Mouse (Mus musculus) 3134 (cell line): ENCODE data around the gene Sod3.
A peak's percentile ranks its signal among the peaks of the same experiment; 100 is the strongest.

Experiments used
- DNase-seq: peaks from one replicate; pipeline ENCODE4 v3.0.0-alpha.2; 2011; ENCODE audit warnings: low spot score; ENCODE audit not compliant: insufficient read length; ENCODE audit errors: extremely low read depth

Gene Sod3

DNA sequence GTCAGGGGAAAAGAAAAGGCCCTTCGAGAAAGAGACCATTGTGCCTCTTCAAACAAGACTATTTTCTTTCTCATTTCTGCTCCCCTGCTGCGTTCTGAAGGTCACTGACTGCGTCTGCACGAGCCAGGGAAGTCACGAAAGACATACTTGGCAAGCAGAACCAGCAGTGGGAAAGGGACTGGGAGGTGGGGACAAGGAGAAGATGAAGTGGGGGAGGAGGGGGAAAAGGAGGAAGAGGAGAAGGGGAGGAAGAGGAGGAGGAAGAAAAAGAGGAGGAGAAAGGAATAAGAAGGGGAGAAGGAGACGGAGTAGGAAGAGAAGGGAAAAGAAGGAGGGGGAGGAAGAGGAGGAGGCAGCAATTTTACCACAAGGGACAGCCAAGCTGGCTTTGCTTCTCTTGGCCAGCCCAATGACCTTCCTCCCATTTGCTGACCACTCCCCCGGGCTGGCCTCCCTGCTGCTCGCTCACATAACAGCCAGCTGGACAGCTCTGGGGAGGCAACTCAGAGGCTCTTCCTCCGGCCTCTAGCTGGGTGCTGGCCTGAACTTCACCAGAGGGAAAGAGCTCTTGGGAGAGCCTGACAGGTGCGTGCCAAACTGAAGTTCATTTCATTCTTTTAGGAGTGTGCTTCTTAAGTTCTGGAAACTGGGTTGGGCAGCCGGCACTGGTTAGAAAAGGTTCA lies at the start of gene Sod3:
TSS of gene Sod3 (plus strand) at position 324 of the 683 bp plus-strand sequence.
- DNase-seq: peak; percentile 73

DNA sequence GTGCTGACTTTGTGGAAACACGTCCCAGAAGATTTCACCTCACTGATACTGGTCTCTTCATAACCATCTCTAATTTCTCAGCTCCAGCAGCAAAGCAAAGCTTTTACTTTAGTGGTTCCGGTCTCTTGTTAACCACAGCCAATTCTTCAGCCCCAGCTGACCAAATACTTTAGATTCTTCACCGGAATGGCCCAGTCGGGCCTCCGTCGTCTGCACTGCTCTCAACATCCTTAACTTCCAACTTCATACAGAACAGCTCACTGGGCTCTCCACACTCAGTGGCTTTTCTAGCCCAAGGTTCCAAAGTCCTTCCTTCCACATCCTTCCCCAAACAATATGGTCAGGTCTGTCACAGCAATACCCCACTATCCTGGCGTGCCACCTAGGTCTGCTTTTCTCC lies 46.7 kb upstream of the Sod3 start:
- no peak for DNase-seq

DNA sequence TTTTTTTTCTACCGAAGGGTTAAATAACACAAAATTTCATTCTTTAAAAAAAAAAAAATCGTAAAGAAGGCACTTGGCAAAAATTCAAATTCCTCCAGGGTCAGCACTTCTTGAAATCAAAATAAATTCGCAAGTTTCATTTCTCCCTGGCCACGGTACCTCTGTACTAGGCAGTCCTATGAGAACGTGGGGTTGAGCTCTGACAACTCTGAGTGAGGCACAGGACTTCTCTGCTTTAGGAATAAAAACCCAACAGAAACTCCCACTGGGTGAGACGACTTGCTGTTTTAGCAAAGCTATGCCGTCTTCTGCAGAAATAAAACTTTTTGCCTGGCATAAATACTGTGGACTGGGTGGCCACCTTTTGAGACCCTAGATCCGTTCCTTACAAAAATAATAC lies 44.1 kb upstream of the Sod3 start:
- no peak for DNase-seq

DNA sequence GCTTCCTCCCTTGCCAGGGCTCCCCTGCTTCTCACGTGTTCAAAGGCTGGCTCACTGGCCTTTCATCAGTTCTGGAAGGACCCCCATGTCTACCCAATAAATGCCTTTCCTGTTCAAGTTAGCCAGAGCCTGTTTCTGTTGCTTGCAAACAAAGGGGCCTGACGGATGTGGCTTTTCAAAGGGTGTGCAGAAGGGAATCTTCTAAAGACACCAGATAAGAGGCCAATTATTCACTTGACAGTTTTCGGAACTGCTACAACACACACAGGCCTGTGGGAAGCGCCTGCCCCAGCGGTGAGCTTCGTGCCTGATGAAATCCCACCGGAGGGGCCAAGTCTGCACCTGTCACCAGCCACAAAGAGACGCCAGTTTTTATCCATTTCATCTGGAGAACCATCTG lies 31.5 kb upstream of the Sod3 start:
- DNase-seq: no peak

DNA sequence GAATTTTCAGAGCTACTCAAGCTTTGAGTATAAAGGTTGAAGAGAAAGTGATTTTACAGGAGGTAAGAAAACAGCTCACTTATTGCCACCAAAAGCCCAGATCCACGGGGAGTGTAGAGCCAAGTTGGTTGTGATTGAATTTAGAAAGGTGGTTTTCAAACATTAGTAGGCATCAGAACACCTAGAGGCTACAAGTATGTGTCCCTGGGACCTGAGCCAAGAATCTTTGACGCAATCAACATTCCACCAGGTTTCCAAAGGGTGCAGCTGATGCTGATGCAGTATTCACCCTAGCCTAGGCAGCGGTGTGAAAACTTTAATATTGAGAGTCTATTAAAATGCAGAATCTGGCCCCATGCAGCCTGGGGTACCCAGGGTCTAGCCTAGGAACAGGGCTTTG lies 28.0 kb upstream of the Sod3 start:
- no peak for DNase-seq

DNA sequence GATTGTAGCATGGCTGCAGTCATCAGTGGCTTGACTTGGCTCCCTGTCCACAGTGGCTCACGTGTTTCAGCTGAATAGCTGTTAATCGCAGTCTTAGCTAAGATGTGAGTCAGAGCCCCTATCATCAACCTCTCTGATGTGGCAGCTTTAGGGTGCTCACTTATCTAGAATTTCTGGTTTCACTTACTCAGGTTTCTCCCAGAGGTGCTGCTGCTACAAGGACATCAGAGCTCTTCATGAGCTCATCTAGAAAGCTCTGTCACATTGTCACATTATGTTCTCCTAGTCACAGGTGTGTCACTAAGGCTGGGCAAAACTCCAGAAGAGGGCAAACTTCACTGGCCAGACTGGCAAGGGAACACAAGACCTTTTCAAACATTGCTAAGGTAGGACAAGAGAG lies 24.5 kb upstream of the Sod3 start:
- DNase-seq: no peak

DNA sequence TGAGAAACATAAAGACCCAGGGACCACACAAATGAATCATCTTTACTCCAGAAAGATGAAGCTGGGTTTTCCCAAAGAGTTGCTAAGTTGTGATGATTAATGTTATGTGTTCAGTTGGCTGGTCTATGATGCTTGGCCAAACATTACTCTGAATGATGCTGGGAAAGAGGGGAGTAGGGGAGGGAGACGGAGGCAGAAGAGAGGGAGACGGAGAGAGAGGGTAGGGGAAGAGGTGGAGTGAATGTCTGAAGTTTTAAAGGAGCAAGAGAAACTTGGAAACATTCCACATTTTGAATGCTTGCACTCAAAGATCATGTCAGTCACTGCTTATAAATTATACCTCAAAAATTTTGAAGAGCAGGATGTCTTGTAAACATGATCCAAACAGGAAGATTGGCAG lies 16.7 kb upstream of the Sod3 start:
- DNase-seq: no peak

DNA sequence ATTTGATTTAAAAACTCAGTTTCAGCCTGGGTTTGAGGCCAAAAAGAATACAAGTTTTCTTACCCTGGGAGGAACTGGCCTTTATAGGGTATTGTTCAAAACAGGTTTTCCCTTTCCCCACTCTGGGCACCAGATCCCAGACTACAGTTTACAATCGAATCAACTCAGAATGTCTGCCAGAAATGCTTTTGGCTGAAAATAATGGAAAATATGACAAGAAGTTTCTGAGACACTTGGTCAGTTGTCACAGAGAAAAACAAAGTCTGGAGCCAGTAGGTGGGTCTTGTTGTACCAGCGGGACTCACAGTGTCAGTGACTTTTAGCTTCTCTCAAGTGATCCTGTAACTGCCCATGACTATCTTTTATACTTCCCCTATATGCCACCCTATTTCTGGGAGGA lies 13.1 kb upstream of the Sod3 start:
- DNase-seq: no peak

DNA sequence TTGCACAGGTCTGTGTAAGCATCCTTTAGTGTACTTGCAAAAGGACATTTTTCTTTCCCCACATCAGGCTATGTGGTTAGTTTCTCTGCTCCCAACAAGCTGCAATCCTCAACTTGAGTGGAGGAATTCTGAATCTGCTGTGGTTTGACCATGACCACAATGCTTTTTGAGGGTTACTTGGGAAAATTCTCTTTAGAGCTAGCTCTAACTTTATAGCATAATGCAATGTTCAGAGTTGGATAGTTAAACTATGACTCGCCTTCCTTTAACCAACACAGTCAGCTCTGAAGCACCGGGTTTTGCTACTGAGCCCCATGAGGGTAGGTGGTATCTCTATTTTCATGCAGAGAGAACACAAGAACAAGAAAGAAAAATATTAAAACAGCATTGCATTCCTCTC lies 12.0 kb upstream of the Sod3 start:
- peak; percentile 48 for DNase-seq

DNA sequence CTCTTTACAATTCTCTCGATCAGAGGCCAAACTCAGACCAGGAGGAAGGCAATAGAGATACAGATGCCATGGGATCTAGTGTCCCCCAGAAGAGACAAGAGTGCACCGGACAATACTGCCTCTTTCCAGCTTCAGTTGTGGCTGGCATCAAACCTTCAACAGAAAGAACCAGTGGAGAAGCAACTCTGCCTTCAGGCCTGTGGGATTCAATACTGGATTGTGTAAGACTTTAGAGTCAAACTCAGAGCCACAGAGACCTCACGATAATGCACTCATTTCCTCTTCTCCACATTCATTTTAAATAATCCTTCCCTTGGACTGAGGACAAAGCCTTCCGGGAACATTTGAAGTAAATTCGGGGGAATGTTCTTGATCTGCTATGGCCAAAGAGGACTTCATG lies 10.9 kb upstream of the Sod3 start:
- no peak for DNase-seq

DNA sequence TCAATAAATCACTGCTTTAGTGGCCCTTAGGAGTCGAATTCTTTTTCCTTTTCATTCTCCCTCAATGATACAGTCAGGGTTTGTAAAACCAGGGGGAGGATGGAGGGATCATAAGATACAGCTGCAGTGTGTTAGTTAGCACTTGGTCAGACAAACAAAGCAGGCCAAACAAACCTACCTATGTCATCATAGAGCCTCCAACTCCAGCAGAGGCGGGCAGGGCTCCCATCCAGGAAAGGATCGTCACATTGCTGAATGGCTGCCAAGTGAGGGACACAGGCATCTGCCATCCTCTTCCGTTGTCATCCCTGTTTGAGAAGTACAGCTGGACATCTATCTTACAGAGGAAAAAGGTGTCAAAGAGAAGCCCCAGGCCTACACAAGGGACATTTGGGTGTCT lies 9.2 kb upstream of the Sod3 start:
- no peak for DNase-seq

DNA sequence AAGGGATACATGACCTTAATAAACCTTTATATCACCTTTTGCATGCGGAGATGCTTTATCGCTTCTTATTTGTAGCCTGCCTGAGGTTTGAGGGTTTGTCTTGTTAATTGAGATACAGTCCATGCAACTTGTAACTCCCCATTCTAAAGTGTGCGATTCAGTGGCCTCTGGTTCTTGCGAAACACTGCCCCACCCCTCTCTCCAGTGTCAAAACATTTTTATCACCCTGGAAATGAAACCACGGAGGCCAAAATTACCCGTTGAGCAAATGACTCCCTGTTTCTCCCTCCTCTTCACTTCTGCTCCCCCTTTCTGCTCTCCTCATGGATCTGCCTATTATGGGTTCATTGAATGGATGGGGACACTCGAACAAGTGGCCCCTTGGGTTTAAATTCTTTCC lies 8.0 kb upstream of the Sod3 start:
- no peak for DNase-seq

DNA sequence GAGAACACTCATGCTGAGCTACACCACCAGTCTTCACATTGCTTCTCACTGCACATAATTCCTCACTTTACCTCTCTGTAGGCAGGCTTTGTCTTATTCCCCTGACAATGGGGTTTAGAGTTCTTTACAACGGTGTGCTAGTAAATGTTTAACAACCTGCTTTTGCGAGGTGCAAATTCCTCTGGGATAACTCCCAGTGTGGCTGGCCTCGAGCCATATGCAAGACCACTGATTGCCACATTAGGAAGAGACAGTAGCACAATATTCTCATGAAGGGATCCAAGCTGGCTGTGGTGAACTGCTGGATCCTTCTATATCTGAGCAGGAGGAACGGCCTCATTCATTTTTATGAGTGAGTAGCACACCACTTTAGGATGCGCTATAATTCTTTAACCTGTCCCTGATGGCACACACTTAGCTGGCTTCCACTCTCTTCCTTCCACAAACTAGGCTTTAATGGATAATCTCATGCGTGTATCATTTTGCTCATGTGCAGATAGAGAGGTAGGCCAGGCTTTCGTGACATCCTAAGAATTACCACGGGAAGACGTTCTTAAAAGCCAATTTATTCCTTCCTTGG lies 6.3 kb upstream of the Sod3 start:
- no peak for DNase-seq

DNA sequence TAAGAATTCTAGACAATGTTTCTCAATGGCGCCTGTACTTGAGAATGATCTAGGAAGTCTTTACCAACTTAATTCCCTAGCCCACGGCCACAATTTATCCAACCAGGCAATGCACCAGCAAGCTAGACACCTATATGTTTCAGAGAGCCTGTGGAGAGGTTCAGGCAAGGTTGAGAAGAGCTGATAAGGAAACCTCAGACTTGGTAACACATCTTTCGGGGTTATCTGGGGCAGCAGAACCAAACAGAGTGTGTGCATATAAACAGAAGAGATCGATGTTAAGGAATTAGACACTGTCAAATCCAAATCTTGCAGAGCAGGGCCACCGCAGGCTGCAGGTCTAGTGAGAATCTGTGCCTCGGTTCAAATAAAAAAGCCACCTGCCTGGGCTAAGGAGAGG lies 5.5 kb upstream of the Sod3 start:
- DNase-seq: no peak

DNA sequence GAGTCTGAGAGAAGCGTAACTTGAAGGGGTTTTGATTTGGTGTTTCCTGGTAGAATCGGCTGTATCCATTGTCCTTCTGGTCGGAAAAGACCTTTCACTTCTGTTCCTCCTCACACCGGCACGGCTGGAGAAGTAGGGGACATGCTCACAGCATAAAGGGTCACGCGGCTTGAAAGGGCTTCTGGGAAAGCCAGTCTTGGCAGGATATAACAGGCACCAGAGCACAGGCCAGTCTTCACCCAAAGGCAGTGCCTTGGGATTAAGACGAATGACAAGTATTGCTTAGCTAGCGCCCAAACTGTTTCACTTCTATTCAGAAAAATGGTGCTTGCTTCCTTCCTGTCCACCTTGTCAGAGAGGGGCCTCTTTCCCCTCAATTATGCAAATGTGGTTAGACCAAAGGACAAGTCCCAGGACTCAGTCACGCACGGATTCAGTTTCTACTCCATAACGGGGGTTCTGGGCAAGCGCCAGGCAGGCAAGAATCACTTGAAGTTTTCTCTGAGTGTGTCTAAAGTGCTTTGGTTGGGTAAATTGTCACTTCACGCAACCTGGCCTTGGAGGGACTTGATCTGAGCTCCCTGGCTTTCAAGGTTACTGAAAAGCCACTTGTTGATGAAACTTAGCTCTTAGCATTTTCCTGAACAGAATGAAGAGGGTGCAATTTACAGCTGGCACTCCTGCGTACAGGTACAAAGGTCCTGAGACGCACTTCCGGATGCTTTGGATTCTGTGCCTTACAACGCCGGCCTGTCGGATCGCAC lies 3.1 kb upstream of the Sod3 start:
- no peak for DNase-seq

DNA sequence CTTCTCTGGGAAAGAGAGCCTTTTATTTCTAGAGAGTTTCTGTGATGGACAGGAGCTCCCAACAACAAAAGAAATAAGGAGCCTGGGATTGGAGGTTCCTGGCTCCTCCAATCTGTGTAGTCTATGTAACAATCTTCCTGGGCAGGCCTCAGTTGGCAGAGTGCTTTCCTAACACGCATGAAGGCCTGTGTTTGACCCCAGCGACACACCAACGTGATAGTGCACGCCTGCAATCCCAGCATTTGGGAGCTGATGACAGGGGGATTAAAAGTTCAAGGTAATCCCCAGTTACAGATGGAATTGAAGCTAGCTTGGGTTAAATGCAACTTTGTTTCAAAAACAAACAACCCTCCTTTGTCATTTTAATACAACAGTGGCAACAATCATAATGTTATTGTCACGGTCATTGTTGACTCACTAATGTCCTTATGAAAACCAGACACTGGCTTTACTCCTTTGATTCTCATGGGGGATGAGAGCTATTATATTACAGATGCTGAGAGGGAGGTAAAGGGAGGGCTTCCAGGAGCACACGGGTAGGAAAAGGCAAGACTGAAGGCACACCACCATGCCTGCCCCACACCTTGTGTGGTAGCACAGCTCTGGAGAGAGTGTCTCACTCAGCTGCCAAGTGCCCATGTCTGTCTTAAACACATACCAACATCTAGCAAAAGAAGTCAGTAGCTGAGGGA lies 669 bp upstream of the Sod3 start:
- DNase-seq: no peak

DNA sequence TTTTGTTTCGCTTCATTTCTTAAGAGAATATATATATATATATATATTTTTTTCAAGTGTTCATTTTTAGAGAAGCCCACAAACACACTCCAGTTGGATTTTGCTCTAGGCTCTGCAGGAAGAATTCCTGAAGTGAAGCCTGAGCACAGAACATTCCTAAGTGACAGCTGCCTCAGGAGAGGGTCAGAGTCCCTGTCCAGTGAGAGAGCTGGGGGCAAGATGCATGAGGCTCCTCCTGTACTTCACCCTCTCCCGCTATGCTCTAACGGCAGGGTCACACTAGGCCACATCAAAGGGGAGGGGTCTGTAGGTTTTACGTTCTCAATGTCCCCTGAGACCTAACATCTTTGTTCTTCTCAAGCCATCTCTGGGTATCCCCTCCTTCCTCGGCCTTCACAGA lies 930 bp downstream of the Sod3 start:
- DNase-seq: no peak

DNA sequence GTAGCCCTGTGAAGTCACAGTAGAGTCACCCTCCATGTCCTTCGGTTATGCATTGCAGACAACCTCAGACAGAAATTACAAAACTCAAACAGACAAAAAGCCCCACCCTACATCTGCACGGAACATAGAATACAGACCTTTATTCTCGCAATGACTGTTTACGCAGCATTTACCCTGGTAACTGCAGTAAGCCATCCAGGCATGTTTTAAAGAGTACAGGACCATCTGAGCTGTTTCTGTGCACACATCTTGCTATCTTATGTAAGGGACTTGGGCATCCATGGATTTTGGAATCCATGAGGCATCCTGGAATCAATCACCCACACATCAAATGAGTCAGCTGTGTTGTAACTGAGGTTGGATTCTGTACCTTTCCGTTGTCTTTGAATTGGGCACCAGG lies 2.3 kb downstream of the Sod3 start:
- DNase-seq: no peak

DNA sequence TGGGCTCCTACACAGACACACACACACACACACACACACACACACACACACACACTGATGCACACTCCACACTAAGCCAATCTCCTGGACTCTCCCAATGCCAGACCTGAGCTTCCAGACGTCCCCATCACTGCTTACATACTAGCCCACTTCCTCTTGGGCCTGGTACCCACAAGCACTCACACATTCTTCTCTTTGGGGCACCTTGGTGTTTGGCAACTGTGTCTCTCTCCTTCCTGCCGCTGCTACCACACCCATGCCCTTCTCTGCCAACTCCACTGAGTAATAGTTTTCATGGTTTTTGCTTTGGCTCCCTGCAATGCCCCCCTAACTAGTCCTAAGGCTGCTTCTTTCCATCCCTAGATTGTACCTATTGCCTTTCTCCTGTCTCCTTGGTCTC lies 3.1 kb downstream of the Sod3 start:
- peak; percentile 66 for DNase-seq

DNA sequence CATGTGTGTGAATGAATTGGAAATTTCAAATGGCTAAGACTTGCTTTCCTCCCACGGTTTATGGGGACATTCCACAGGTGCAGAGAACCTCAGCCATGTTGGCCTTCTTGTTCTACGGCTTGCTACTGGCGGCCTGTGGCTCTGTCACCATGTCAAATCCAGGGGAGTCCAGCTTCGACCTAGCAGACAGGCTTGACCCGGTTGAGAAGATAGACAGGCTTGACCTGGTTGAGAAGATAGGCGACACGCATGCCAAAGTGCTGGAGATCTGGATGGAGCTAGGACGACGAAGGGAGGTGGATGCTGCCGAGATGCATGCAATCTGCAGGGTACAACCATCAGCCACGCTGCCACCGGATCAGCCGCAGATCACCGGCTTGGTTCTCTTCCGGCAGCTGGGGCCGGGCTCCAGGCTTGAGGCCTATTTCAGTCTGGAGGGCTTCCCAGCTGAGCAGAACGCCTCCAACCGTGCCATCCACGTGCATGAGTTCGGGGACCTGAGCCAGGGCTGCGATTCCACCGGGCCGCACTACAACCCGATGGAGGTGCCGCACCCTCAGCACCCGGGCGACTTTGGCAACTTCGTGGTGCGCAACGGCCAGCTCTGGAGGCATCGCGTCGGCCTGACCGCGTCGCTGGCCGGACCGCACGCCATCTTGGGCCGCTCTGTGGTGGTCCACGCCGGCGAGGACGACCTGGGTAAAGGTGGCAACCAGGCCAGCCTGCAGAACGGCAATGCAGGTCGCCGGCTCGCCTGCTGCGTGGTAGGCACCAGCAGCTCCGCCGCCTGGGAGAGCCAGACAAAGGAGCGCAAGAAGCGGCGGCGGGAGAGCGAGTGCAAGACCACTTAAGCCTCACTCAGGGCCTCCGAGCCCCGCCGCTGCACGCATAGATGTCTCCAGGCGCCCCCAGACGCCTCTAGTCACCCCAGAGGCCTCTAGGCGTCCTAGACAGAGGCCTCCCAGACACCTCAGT lies 4.6 kb downstream of the Sod3 start:
- no peak for DNase-seq
